Mouse (Mus musculus): ENCODE results near the gene Trappc4. TPM values are rescaled to one million over a fixed set of nuclear protein-coding genes. Genes with fewer than 3 reads are reported as not detected.
"Not testable (repeated sequence)": the region's sequence is repeated elsewhere in the genome, so short reads cannot be mapped to it uniquely, and the experiment has no call there.

The Trappc4 gene
- polyA plus RNA-seq, 1 experiment from 2014 or later = 79.9 TPM

DNA sequence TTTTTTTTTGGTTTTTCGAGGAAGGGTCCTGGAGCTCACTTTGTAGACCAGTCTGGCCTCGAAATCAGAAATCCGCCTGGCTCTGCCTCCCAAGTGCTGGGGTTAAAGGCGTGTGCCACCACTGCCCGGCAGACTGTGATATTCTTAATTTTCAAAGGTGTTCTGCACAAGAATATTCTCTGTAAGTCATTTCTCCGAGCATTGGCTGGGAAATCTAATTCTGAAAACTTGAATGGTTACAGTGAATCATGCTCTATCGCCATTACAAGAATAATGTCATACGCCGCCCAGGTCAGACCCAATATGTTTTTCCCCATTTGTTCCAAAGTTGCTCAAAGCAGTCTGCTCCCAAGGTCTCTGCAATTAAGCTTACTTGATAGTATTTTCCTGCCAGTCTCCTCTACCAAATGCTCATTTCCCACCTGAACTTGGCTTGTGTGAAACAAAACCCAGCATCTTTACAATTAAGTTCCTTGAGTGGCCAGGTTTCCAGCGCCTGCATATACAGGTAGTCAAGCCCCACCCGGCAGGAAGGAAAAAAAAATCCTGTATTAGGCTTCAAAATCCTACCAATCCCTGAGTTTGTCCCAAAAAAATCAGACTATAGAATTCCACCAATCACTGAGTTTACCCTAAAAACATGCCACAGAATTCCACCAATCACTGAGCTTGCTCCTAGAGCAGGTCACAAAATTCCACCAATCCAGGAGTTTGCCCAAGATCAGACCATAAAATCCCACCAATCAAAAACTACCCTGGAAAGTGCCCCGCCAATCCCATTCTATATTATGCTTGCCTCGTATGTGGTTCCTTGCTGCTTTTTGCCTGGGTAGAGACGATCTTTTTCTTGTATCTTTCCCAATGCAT is 11.4 kb upstream of the Trappc4 start, which contains the start of gene Ccdc84:
Ccdc84 (minus strand) TSS at position 51 of the 867 bp plus-strand sequence.
- H3K36me3 ChIP-seq = peaks cover 26% of the 10 kb centered on the region
- H3K27me3 ChIP-seq (replicated peaks) = no peaks in the 10 kb centered on the region
- H3K27ac ChIP-seq = peak within 1 kb of the TSS; percentile 85
- H3K4me3 ChIP-seq = peak within 1 kb of the TSS; percentile 95
- WGBS (ENCODE audit: insufficient replicate concordance) = 65% methylated on average over 14 of the region's 14 CpGs
- H3K9me3 ChIP-seq (replicated peaks) = no peaks in the 10 kb centered on the region
- ATAC-seq = no peak
- peak within 1 kb of the TSS; percentile 90 for H3K4me2 ChIP-seq
- H3K4me1 ChIP-seq = peaks cover 20% of the 10 kb centered on the region
- H3K9ac ChIP-seq = peak within 1 kb of the TSS; percentile 93

DNA sequence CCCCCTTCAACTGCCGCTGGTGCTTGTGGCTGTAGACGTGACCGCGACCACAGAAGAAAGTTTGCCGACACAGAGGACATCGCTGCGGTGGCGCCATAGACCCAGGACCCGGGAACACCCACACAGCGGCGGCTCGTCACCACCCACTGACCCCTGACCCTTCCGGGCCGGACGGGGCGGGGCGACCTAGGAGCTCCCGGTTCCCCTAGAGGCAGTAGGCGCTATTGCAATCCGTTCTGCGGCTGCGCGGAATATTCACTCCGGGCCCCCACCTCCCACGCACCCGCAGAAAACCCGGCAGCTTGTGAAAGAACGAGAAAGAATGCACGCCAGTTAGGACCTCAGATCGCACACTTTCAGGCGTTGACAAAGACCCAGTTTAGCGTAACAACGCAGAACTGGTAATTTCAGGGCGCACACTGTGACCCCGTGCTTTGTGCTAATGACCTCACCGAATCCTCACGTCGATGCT is 10.5 kb upstream of the Trappc4 start:
- under 1% methylated on average over 38 of the region's 38 CpGs for WGBS (ENCODE audit: insufficient replicate concordance)
- Histone ChIP-seq H3K4me1 (peaks cover 23% of the 10 kb centered on the region), H3K27ac (peak overlapping the region; percentile 85), H3K9me3 (replicated peaks) (no peaks in the 10 kb centered on the region), H3K36me3 (peaks cover 34% of the 10 kb centered on the region), H3K4me2 (peak overlapping the region; percentile 90), H3K4me3 (peak overlapping the region; percentile 95), H3K27me3 (replicated peaks) (no peaks in the 10 kb centered on the region), H3K9ac (peak overlapping the region; percentile 93)
- ATAC-seq = peak; percentile 95

DNA sequence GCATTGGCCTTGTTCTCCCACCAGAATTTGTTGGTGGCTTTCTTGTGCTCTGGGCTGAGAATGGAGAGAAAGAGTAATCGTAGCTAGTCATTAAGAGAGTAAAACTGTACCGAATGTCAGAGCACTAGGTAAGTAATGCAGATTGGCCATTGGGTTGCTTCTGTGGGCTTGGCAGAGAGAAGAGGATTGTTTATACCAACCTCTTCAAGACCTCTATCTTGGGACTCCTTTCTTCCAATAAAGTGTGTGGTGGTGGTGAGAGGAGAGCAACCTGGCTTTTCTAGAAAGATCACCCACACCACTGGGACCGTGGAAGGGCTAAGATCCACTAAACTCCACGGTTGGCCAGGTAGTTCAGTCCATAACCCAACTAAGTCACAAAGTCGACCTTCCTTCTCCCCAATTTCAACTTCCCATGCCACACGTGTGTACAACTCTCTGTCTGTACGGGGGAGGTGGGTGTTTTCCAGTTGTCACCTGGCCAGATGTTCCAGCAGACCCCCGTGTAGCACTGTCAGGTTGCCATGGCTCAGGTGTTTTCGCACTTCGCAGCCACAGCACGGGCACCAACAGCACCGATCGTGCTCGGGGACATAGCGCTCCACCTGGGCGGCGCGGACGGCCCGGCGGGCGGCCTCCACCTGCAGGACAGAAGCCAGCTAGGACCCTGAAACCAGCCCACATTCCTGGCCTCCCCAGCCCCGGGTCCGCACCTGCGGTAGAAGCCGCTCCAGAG is 9.9 kb upstream of the Trappc4 start:
- H3K27ac ChIP-seq = peak overlapping the region; percentile 85
- ATAC-seq = peak; percentile 76
- peaks cover 29% of the 10 kb centered on the region for H3K4me1 ChIP-seq
- H3K4me3 ChIP-seq = peak overlapping the region; percentile 95
- no peaks in the 10 kb centered on the region for H3K27me3 ChIP-seq (replicated peaks)
- no peaks in the 10 kb centered on the region for H3K9me3 ChIP-seq (replicated peaks)
- peak overlapping the region; percentile 90 for H3K4me2 ChIP-seq
- 6% methylated on average over 26 of the region's 26 CpGs for WGBS (ENCODE audit: insufficient replicate concordance)
- H3K9ac ChIP-seq = peak overlapping the region; percentile 93
- peaks cover 40% of the 10 kb centered on the region for H3K36me3 ChIP-seq

DNA sequence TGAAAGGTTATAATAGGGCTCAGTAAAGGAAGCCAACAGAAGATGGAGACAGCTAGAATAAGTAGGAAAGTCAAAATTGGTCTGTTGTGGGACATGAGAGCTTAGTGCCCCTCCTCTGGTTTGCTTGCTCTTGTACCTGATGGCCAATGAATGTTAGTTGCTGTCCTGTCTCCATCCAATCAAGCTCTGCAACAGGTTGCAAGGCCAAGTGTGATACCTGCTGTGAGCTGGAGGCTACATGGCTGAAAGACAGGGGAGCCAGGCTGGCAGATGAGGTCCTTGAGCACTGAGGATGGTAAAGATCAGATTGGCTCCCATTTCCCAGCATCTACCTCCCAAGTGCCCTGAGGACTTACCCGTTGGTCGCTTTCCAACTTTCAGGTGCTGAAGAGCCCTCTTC is 5.4 kb upstream of the Trappc4 start:
- no peak overlapping the region for H3K4me2 ChIP-seq
- no peak overlapping the region for H3K9ac ChIP-seq
- no peak overlapping the region for H3K4me3 ChIP-seq
- no peaks in the 10 kb centered on the region for H3K27me3 ChIP-seq (replicated peaks)
- no peaks in the 10 kb centered on the region for H3K9me3 ChIP-seq (replicated peaks)
- peaks cover 65% of the 10 kb centered on the region for H3K4me1 ChIP-seq
- ATAC-seq = no peak
- peak overlapping the region; percentile 70 for H3K27ac ChIP-seq
- WGBS (ENCODE audit: insufficient replicate concordance) = 78% methylated on average over 2 of the region's 2 CpGs
- peaks cover 80% of the 10 kb centered on the region for H3K36me3 ChIP-seq

DNA sequence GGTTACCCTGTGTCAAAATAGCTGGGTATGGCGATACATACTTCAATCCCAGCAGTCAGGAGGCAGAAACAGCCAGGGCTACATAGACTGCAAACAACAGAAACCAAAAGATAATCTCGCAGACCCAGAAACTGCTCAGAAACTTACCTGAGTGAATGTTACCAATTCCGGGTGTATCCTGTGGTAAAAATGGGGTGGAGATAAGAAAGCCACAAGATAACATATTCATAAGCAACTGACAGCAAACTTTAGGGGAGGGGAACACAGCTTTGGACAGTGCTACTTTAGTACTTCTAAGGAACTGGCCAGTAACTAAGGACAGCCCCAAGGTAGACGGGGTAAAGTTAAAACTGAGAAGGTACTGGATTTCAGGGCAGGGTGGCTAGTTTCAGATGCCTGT is 4.9 kb upstream of the Trappc4 start:
- Histone ChIP-seq H3K36me3 (peaks cover 80% of the 10 kb centered on the region), H3K4me1 (peaks cover 62% of the 10 kb centered on the region), H3K27ac (peak overlapping the region; percentile 70), H3K4me3 (no peak overlapping the region), H3K9me3 (replicated peaks) (no peaks in the 10 kb centered on the region), H3K9ac (peak overlapping the region; percentile 23; the same call in 1 of the 2 replicates), H3K27me3 (replicated peaks) (no peaks in the 10 kb centered on the region), H3K4me2 (no peak overlapping the region)
- 27% methylated on average over 4 of the region's 4 CpGs for WGBS (ENCODE audit: insufficient replicate concordance)
- ATAC-seq = no peak

DNA sequence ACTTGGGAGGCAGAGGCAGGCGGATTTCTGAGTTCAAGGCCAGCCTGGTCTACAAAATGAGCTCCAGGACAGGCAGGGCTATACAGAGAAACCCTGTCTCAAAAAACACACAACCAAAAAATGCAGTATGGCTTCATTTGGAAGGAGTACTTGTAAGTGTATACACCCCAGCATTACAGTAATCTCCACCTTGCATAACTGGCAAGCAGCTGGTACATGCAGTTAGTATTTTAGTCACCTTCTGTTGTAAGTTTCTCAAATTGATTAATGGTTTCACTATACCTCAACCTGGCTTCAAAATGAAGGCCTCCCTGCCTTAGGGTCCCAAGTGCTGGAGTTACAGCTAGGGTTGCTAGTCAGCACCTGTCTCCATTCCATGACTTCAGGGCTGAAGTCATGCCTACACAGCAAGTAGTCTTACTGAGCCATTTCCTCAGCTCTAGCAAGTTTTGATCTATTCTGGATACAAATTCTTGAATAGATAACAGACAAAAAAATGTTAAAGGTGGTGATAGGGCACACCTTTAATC is 4.3 kb upstream of the Trappc4 start:
- H3K9me3 ChIP-seq (replicated peaks) = no peaks in the 10 kb centered on the region
- H3K4me3 ChIP-seq = no peak overlapping the region
- no peaks in the 10 kb centered on the region for H3K27me3 ChIP-seq (replicated peaks)
- no peak overlapping the region for H3K4me2 ChIP-seq
- peak overlapping the region; percentile 70 for H3K27ac ChIP-seq
- peaks cover 80% of the 10 kb centered on the region for H3K36me3 ChIP-seq
- 0 out of 2 replicates have a peak overlapping the region, but pooled peaks have one; percentile 1 for H3K9ac ChIP-seq
- 69% methylated on average over 1 of the region's 1 CpGs for WGBS (ENCODE audit: insufficient replicate concordance)
- ATAC-seq = no peak
- H3K4me1 ChIP-seq = peaks cover 57% of the 10 kb centered on the region

DNA sequence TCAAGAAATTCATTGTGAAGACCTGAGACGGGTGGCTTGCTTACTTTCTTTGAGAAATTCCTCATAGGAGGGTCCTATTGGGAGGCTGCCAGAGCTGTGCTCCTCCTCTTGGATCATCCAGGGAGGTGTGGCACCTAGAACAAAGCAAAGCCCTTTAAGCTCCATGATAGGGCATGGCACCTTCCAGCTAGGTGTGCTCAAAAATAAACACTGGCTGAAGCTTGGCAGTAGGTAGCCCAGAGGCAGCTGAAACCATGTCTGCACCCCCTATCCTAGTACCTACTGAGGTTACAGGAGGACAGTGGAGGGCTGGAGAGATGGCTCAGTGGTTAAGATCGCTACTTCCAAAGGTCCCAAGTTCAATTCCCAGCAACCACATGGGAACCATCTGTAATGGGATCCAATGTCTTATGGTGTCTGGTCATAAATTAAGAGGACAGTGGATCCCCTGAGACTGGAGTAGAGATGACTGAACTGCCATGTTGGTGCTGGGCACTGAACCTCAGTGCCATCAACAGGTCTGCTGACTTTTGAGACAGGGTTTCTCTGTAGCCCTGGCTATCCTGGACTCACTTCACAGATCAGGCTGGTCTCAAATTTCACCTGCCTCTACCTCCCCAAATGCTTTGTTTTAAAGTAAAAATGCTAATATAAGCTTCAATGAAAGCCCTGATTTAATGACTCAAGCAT is 3.4 kb upstream of the Trappc4 start:
- H3K4me2 ChIP-seq = no peak overlapping the region
- H3K4me1 ChIP-seq = peaks cover 59% of the 10 kb centered on the region
- ATAC-seq = no peak
- no peak overlapping the region for H3K4me3 ChIP-seq
- peak overlapping the region; percentile 58; the same call in 1 of the 2 replicates for H3K27ac ChIP-seq
- peaks cover 72% of the 10 kb centered on the region for H3K36me3 ChIP-seq
- no peaks in the 10 kb centered on the region for H3K27me3 ChIP-seq (replicated peaks)
- H3K9ac ChIP-seq = no peak overlapping the region
- H3K9me3 ChIP-seq (replicated peaks) = no peaks in the 10 kb centered on the region
- WGBS (ENCODE audit: insufficient replicate concordance) = 76% methylated on average over 2 of the region's 2 CpGs

DNA sequence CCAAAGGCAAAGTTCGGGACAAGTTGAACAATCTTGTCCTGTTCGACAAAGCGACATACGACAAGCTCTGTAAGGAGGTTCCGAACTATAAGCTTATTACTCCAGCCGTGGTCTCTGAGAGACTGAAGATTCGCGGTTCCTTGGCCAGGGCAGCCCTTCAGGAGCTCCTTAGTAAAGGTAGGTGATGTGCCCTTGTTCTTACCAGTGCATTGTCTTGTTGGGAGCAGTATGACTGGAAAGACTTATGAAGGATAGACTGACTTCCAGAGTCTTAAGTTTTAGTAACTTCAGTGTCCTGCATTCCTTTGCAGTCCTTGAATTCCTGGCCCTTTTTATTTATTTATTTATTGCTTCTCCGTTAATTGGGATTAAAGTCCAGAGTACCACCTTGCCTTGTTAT is 1.3 kb upstream of the Trappc4 start:
- Histone ChIP-seq H3K4me1 (peaks cover 71% of the 10 kb centered on the region), H3K4me3 (peak overlapping the region; percentile 91), H3K27ac (peak overlapping the region; percentile 90), H3K9ac (peak overlapping the region; percentile 91), H3K4me2 (peak overlapping the region; percentile 73), H3K36me3 (peaks cover 73% of the 10 kb centered on the region)
- H3K27me3 ChIP-seq (replicated peaks); ATAC-seq; H3K9me3 ChIP-seq (replicated peaks): not testable (repeated sequence)
- WGBS (ENCODE audit: insufficient replicate concordance) = 45% methylated on average over 9 of the region's 9 CpGs

DNA sequence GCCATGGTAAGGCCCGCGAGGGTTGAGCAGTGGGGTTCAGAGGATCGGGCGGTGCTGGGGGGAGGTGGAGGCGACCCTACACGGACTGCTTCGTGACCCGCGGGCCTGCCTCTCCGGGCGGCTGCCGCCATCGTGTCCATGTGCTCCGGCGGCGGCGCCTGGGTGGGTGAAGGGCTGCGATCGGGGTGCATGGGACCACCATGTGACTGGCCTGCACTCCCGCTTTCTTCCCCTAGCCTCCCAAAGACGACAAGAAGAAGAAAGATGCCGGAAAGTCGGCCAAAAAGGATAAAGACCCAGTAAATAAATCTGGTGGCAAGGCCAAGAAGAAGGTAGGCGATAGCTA is 325 bp upstream of the Trappc4 start:
- Histone ChIP-seq H3K36me3 (peaks cover 73% of the 10 kb centered on the region), H3K4me3 (peak overlapping the region; percentile 91), H3K27ac (peak overlapping the region; percentile 90), H3K27me3 (replicated peaks) (no peaks in the 10 kb centered on the region), H3K9ac (peak overlapping the region; percentile 91), H3K4me1 (peaks cover 66% of the 10 kb centered on the region), H3K9me3 (replicated peaks) (no peaks in the 10 kb centered on the region), H3K4me2 (peak overlapping the region; percentile 73)
- under 1% methylated on average over 24 of the region's 24 CpGs for WGBS (ENCODE audit: insufficient replicate concordance)
- ATAC-seq = no peak

DNA sequence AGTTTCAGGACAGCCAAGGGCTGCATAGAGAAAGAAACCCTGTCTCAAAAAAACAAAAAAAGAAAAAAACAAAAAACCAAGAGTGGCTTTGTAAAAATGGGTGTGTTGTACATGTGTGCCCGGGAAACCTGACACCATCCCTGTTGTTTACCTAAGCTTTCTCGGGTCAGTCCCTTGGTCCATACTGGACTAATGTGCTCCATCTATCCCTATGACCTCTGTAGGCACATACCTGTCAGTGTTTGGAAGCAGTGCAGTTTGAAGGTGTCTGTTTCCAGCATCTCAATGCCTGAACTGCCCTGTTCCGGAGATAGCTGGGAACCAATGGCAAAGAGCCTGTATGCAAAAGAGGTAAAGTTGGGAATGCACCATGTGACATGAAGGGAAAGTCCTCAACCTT is 2.4 kb downstream of the Trappc4 start:
- H3K4me2 ChIP-seq = no peak overlapping the region
- 80% methylated on average over 3 of the region's 3 CpGs for WGBS (ENCODE audit: insufficient replicate concordance)
- no peak for ATAC-seq
- H3K36me3 ChIP-seq = peaks cover 73% of the 10 kb centered on the region
- H3K9ac ChIP-seq = no peak overlapping the region
- H3K9me3 ChIP-seq (replicated peaks) = no peaks in the 10 kb centered on the region
- peaks cover 51% of the 10 kb centered on the region for H3K4me1 ChIP-seq
- H3K4me3 ChIP-seq = no peak overlapping the region
- no peak overlapping the region for H3K27ac ChIP-seq
- H3K27me3 ChIP-seq (replicated peaks) = no peaks in the 10 kb centered on the region

DNA sequence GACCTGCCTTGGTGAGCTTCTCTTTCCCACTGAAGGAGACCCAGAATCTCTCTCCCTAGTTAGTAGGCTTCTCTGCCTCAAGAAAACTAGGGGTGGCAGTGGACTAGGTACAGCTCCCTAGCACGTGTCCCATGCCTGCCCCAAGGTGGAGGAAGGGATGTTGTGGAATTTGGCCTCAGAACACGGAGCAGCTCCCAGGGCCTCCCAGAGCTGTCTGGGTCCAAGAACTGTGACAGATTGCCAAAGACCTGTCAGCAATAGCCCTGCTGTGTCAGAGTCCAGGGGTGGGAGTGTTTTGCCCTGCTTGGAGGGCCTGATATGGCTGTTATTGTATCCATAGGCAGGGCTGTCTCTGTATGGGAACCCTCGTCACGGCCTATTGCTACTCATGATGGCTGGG is 6.3 kb downstream of the Trappc4 start:
- Histone ChIP-seq H3K9me3 (replicated peaks) (no peaks in the 10 kb centered on the region), H3K27me3 (replicated peaks) (no peaks in the 10 kb centered on the region), H3K4me3 (no peak overlapping the region), H3K4me2 (no peak overlapping the region), H3K36me3 (peaks cover 72% of the 10 kb centered on the region), H3K9ac (no peak overlapping the region), H3K27ac (no peak overlapping the region), H3K4me1 (peaks cover 57% of the 10 kb centered on the region)
- WGBS (ENCODE audit: insufficient replicate concordance) = 85% methylated on average over 4 of the region's 4 CpGs
- no peak for ATAC-seq
